Mouse (Mus musculus) erythroblast, embryonic 14.5 days (primary cell): ENCODE measurements around the gene Ptpre.

Experiments used
- GATA1 ChIP-seq: IDR thresholded peaks from 2 replicates; pipeline ENCODE4 v1.6.1; 2012; ENCODE audit warnings: low read length, inconsistent platforms, mixed read lengths
- TAL1 ChIP-seq: IDR thresholded peaks from 3 replicates; pipeline ENCODE4 v1.6.1; 2012; ENCODE audit warnings: low read length, inconsistent platforms, mixed read lengths

- TF ChIP-seq GATA1 (no peak), TAL1 (no peak)
Measured at GRCm38 (mm10) chr7:135621649-135622048, 84.4 kb downstream of the Ptpre start.
